Mouse (Mus musculus) intestine, embryonic 15.5 days (tissue): ENCODE results near the gene Kif1b. TPM values are rescaled to one million over a fixed set of nuclear protein-coding genes. Genes with fewer than 3 reads are reported as not detected.
"Not testable (repeated sequence)": the region's sequence is repeated elsewhere in the genome, so short reads cannot be mapped to it uniquely, and the experiment has no call there.

Experiments used
- ATAC-seq: fragments of 200-750 bp; cut with Nextera tagmentation; 2 replicates; pipeline ENCODE4 v1.8.0; 2017; ENCODE audit warnings: moderate TSS enrichment, moderate library complexity
- H3K27ac ChIP-seq: fragments of 300-500 bp; sonication (generic); 2 replicates; pipeline ENCODE4 v1.5.1; 2015; ENCODE audit warnings: mild to moderate bottlenecking, inconsistent platforms
- H3K27me3 ChIP-seq: fragments of 300-500 bp; sonication (generic); replicated peaks from 2 replicates; pipeline ENCODE4 v1.6.1; 2015; ENCODE audit warnings: inconsistent platforms
- H3K36me3 ChIP-seq: fragments of 300-500 bp; sonication (generic); 2 replicates; pipeline ENCODE4 v1.6.1; 2015; ENCODE audit warnings: inconsistent platforms
- H3K4me1 ChIP-seq: fragments of 300-500 bp; sonication (generic); replicated peaks from 2 replicates; pipeline ENCODE4 v1.6.1; 2015; ENCODE audit warnings: inconsistent platforms
- H3K4me2 ChIP-seq: fragments of 300-500 bp; sonication (generic); replicated peaks from 2 replicates; pipeline ENCODE4 v1.6.1; 2015; ENCODE audit warnings: mild to moderate bottlenecking, inconsistent platforms
- H3K4me3 ChIP-seq: fragments of 300-500 bp; sonication (generic); replicated peaks from 2 replicates; pipeline ENCODE4 v1.5.1; 2015; ENCODE audit warnings: inconsistent platforms
- H3K9ac ChIP-seq: fragments of 300-500 bp; sonication (generic); 2 replicates; pipeline ENCODE4 v1.6.1; 2015; ENCODE audit warnings: inconsistent platforms
- H3K9me3 ChIP-seq: fragments of 300-500 bp; sonication (generic); 2 replicates; pipeline ENCODE4 v1.6.1; 2016; ENCODE audit warnings: inconsistent platforms
- WGBS: fragments of 180-500 bp; shearing (Covaris S2); methylation state at CpG from one replicate; pipeline ENCODE4 v1.1.7; 2015; 5-methylcytosine and 5-hydroxymethylcytosine counted together
- polyA plus RNA-seq: library from polyadenylated mRNA; unstranded; fragments of >200 nt; fragmentation: Nextera tagmentation; extraction: Ambion mirVana; gene quantifications from 2 replicates; pipeline ENCODE4 v1.2.1, GENCODE M21; 2015

The Kif1b gene
- polyA plus RNA-seq, 1 experiment from 2014 or later, result 25.5 TPM

DNA sequence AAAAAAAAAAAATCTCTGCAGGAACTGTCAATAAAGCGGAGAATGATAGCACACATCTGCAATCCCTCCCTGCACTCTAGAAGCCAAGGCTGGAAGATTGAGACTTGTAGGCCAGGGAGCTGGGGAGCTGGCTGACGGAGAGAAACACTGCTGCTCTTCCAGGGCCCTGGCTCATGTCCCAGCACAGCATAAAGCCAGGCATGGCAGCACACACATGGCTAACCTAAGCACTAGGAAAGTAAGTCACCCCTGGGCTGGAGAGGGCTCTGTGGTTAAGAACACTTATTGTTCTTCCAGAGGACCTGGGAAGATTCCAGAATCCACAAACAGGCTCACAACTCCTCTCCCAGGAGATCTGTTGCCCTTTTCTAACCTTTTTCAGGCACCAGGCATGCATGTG, 134.8 kb downstream of the Kif1b start:
- Histone ChIP-seq H3K27ac (no peak overlapping the region), H3K9ac (no peak overlapping the region), H3K4me1 (peaks cover 10% of the 10 kb centered on the region; the same call in 1 of the 2 replicates), H3K27me3 (no peaks in the 10 kb centered on the region), H3K9me3 (no peaks in the 10 kb centered on the region), H3K36me3 (no peaks in the 10 kb centered on the region), H3K4me2 (no peak overlapping the region), H3K4me3 (no peak overlapping the region)
- WGBS, result 66% methylated on average over 2 of the region's 2 CpGs
- no peak for ATAC-seq

DNA sequence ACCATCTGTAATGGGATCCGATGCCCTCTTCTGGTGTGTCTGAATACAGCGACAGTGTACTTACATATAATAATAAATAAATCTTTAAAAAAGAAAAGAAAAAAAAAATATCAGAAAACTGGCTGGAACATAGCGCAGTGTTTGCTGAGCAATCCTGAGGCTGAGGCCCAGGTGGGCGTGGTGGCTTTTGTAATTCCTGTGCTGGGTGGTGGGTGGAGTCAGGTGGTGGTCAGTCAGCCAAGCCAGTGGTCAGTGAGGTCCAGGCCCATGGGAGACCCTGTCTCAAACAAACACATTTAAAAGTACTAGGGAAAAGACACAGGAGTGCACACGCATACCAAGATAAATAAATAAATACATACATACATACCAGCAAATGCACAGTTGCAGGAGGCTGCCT, 135.4 kb downstream of the Kif1b start:
- WGBS, result 88% methylated on average over 5 of the region's 5 CpGs
- ATAC-seq, result no peak
- no peak overlapping the region for H3K27ac ChIP-seq

DNA sequence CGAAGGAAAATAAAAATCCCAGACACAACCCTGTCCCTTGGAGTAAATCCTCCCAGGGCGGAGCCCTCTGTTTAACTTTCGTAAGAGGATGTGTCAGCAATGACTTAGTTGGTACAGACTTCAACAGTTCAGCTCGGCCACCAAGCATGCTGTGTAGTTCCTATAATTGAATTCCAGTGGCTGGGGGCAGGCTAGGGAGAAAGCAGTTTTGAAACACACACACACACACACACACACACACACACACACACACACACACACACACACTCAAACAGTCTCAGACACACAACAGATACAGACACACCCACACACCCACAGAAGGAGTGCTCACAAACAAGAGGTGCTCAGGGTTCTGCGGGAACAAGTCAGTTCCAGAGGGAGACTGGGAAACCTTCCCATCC, 135.9 kb downstream of the Kif1b start:
- H3K36me3 ChIP-seq, result no peaks in the 10 kb centered on the region
- H3K9me3 ChIP-seq, result no peaks in the 10 kb centered on the region
- no peak overlapping the region for H3K9ac ChIP-seq
- H3K27me3 ChIP-seq, result no peaks in the 10 kb centered on the region
- H3K27ac ChIP-seq, result no peak overlapping the region
- peaks cover 10% of the 10 kb centered on the region; the same call in 1 of the 2 replicates for H3K4me1 ChIP-seq
- ATAC-seq, result no peak
- H3K4me2 ChIP-seq, result no peak overlapping the region
- WGBS, result 46% methylated on average over 5 of the region's 5 CpGs
- H3K4me3 ChIP-seq, result no peak overlapping the region

More for the DNA sequence above, 135.4 kb downstream of the Kif1b start:
- no peaks in the 10 kb centered on the region for H3K36me3 ChIP-seq
- H3K9me3 ChIP-seq, result no peaks in the 10 kb centered on the region
- peaks cover 10% of the 10 kb centered on the region; the same call in 1 of the 2 replicates for H3K4me1 ChIP-seq
- H3K9ac ChIP-seq, result no peak overlapping the region
- no peak overlapping the region for H3K4me3 ChIP-seq
- no peaks in the 10 kb centered on the region for H3K27me3 ChIP-seq
- H3K4me2 ChIP-seq, result no peak overlapping the region

DNA sequence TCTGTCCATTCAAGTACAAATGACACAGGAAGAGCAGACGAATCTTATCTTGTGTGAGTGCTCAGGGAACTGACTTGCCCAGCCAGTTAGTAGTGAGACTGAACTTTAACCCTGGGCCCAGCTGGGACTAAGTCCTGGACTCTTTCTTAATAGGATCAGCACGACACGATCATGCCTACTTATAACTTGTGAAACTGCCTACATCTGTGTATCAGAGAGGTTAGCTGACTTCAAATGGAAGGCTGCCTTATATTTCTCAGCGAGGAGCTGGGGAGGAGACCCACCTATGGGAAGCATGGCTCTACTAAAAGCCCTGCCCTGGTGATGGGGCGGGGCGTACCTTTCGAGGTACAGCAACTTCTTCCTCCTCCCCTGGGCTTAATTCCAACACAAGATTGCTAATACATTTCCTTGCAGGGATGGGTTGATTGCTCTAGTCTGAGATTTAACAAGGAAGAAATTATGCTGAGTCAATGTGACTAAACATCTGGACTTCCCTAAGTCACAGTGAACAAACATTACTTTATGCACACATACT, 137.0 kb downstream of the Kif1b start:
- Histone ChIP-seq H3K9ac (no peak overlapping the region), H3K4me1 (peaks cover 13% of the 10 kb centered on the region; the same call in 1 of the 2 replicates), H3K36me3 (no peaks in the 10 kb centered on the region), H3K4me3 (no peak overlapping the region), H3K27me3 (no peaks in the 10 kb centered on the region), H3K4me2 (peak overlapping the region; percentile 34), H3K27ac (peak overlapping the region; percentile 91), H3K9me3 (no peaks in the 10 kb centered on the region)
- 43% methylated on average over 7 of the region's 7 CpGs for whole genome bisulfite sequencing
- peak; percentile 69 for ATAC-seq

DNA sequence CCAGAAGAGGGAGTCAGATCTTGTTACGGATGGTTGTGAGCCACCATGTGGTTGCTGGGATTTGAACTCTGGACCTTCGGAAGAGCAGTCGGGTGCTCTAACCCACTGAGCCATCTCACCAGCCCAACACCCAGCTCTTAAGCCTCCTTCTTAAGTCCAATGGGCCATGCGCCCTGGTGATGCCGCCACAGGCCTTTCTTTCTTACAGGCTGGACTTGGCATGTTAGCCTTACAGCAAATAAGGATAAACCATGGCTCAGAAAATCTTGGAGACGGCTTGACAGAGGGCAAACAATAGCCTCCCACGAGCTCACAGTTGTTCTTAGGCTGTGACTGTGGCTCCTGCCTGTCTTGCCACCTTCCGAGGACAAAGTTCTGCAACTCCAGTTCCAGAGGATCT, 137.6 kb downstream of the Kif1b start:
- ATAC-seq, H3K9me3 ChIP-seq, H3K4me3 ChIP-seq, H3K36me3 ChIP-seq, H3K27me3 ChIP-seq, H3K9ac ChIP-seq: not testable (repeated sequence)
- Histone ChIP-seq H3K4me2 (peak overlapping the region; percentile 30), H3K27ac (peak overlapping the region; percentile 91), H3K4me1 (peaks cover 18% of the 10 kb centered on the region; the same call in 1 of the 2 replicates)
- WGBS, result 68% methylated on average over 7 of the region's 8 CpGs

DNA sequence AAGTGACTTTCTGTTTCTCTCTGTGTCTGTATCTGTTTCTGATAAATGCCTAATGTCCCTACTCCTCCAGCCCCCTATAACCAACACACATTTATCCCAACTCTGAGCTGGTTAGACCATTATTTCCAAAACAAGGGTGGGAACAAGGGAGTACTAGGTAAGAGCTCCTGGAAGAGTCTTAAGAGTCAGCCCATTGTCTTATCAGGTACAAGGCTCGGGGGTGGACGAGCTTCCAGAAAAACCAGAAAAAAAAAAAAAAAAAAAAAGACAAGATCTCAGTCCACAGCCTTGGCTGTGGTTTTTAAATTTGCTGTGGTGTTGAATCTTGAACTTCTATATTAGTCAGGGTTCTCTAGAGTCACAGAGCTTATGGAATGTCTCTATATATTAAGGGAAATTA, 139.5 kb downstream of the Kif1b start:
- no peak for ATAC-seq
- peaks cover 4% of the 10 kb centered on the region; the same call in 1 of the 2 replicates for H3K36me3 ChIP-seq
- no peak overlapping the region for H3K9ac ChIP-seq
- WGBS, result 71% methylated on average over 2 of the region's 2 CpGs
- no peak overlapping the region for H3K27ac ChIP-seq
- peaks cover 18% of the 10 kb centered on the region; the same call in 1 of the 2 replicates for H3K4me1 ChIP-seq
- H3K4me3 ChIP-seq, result peak overlapping the region; percentile 83; the same call in 1 of the 2 replicates
- peak overlapping the region; percentile 81 for H3K4me2 ChIP-seq
- no peaks in the 10 kb centered on the region for H3K9me3 ChIP-seq
- no peaks in the 10 kb centered on the region for H3K27me3 ChIP-seq

DNA sequence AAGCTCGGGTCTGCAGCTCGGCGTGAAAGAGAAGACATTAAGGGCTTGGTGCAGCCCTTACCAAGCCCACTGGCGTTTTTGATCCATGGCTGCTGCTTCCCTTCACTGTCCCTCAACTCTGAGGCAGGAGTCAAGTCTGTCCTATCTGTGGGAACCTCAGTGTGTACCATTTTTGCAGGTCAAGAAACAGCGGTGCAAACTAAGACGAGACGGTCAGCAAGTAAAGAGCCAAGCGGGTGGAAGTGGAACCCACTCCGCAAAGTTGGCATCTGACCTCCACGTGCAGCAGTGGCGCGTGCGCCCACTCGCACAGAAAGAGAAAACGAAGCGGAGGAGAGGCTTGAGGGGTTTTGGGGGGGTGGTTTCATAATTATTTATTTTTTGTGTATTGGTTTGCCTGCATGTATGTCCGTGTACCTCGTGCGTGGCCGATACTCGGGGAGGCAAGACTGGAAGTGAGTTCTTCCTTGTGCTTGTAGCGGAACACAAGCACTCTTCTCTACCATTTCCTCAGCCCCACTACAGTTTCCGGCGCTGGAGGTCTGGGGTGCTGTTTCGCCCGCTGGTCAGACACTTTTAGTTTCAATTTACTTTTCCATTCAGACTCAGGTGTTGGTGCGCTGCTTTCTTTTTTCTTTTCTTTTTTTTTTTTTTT, 140.4 kb downstream of the Kif1b start:
- peak overlapping the region; percentile 83 for H3K4me3 ChIP-seq
- no peaks in the 10 kb centered on the region for H3K9me3 ChIP-seq
- ATAC-seq, result peak; percentile 22; the same call in 1 of the 2 replicates
- H3K27me3 ChIP-seq, result no peaks in the 10 kb centered on the region
- peak overlapping the region; percentile 81 for H3K4me2 ChIP-seq
- peaks cover 15% of the 10 kb centered on the region; the same call in 1 of the 2 replicates for H3K4me1 ChIP-seq
- H3K9ac ChIP-seq, result peak overlapping the region; percentile 66
- under 1% methylated on average over 27 of the region's 27 CpGs for WGBS
- H3K27ac ChIP-seq, result peak overlapping the region; percentile 84
- peaks cover 5% of the 10 kb centered on the region; the same call in 1 of the 2 replicates for H3K36me3 ChIP-seq

DNA sequence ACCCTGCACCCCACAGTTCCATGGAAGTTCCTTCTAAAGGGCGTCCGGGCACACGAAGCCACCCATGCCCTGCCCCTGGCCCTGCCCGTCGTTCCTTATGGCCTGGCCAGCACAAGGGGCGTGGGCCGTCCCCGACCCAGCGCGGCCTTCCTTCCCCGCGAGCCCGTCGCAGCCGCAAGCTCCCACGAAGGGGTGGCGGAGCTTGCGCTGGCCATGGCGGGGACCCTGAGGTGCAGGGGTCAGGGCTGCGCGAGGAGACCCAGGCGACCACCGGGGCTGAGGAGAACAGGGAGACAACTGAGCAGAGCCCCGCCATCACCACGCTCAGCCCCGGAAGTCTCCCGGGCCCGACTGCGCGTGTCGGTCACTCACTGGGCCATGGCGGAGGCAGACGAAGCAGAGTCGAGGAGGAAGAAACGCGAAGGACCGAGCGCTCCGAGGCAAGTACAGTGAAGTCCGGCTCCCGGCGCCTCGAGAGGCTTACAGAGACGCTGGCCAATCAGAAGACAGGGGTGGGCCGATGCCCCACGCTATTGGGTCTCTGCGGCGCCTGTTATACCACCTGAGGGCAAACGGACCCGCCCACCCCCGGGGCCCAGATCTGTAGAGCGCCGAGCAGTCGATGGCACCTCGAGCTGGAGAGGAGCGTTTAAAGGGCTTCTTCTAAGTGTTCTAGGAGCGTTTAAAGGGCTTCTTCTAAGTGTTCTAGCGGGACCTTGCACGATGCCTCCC, 141.1 kb downstream of the Kif1b start, which contains the start of gene Pgd:
TSS of gene Pgd (minus strand) at position 557 of the 732 bp plus-strand sequence.
- WGBS, result under 1% methylated on average over 59 of the region's 59 CpGs
- no peaks in the 10 kb centered on the region for H3K27me3 ChIP-seq

DNA sequence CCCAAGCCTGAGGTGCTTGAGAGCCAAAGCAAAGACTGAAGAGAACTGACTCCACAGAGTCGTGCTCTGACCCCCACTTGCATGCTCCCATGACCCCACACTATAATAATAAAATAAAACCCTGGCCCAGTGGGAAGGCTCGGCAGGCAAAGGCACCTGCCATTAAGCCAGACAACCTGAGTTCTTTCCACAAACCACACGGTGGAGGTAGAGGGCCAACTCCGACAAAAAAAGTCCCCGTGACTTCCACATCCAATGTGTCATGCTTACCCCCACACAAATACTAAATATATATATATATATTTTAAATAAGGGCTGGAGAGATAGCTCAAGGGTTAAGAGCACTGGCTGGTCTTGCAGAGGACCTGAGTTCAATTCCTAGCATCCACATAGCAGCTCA, 143.3 kb downstream of the Kif1b start:
- no peak overlapping the region for H3K27ac ChIP-seq
- no peak for ATAC-seq
- H3K4me2 ChIP-seq, result 0 out of 2 replicates have a peak overlapping the region, but pooled peaks have one; percentile 81
- no peak overlapping the region for H3K9ac ChIP-seq
- peaks cover 20% of the 10 kb centered on the region for H3K36me3 ChIP-seq
- WGBS, result 47% methylated on average over 5 of the region's 5 CpGs
- no peaks in the 10 kb centered on the region for H3K9me3 ChIP-seq
- H3K4me3 ChIP-seq, result no peak overlapping the region
- H3K27me3 ChIP-seq, result no peaks in the 10 kb centered on the region
- H3K4me1 ChIP-seq, result peaks cover 9% of the 10 kb centered on the region; the same call in 1 of the 2 replicates

More for the DNA sequence above, 141.1 kb downstream of the Kif1b start, which contains the start of gene Pgd:
- peak; percentile 97 for ATAC-seq
- peak within 1 kb of the TSS; percentile 86 for H3K9ac ChIP-seq
- H3K4me1 ChIP-seq, result peaks cover 12% of the 10 kb centered on the region; the same call in 1 of the 2 replicates
- no peaks in the 10 kb centered on the region for H3K9me3 ChIP-seq
- peak within 1 kb of the TSS; percentile 81 for H3K4me2 ChIP-seq
- H3K4me3 ChIP-seq, result peak within 1 kb of the TSS; percentile 83
- H3K27ac ChIP-seq, result peak within 1 kb of the TSS; percentile 88
- H3K36me3 ChIP-seq, result peaks cover 5% of the 10 kb centered on the region; the same call in 1 of the 2 replicates

DNA sequence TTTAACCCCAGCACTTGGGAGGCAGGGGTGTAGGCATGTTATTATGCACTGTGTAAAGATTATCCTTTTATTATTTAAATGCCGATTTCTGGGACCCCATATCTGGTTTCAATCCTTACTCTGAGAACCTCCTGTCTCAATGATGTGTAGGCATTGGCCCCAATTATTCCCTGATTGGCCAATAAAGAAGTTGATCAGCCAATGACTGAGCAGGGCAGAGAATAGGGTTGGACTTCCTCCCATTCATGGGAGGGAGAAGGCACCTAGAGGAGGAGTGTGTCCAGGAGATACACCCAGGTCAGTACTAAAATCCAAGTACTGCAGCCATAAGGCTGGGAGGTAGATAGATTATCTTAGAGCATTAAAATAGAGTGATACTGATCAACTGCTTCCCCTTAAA, 144.3 kb downstream of the Kif1b start:
- Histone ChIP-seq H3K9me3 (no peaks in the 10 kb centered on the region), H3K4me1 (0 out of 2 replicates have a peak, but pooled peaks cover 9% of the 10 kb centered on the region), H3K4me3 (no peak overlapping the region), H3K27me3 (no peaks in the 10 kb centered on the region), H3K36me3 (peaks cover 27% of the 10 kb centered on the region), H3K9ac (no peak overlapping the region), H3K4me2 (no peak overlapping the region), H3K27ac (no peak overlapping the region)
- WGBS, result 57% methylated on average over 1 of the region's 1 CpGs
- no peak for ATAC-seq

DNA sequence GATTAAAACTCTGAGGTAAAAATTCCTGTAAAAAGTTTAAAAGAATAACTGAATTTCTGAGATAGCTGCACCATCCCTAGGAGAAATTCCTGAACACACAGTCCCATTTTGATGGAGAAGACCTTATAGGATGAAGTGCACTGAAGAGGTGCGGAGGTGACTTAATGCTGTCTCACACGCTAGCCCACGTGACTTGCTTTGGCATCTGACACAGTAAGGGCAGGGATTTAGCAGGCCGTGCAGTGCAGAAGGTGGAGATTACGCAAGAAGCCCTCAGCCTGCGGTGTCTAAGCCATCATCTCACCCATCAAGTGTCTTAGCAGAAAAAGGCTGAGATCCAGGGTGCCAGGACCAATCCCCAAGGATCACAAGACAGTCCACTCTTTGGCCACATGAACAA, 146.3 kb downstream of the Kif1b start:
- WGBS, result 93% methylated on average over 6 of the region's 6 CpGs
- peaks cover 42% of the 10 kb centered on the region for H3K36me3 ChIP-seq
- no peak overlapping the region for H3K27ac ChIP-seq

DNA sequence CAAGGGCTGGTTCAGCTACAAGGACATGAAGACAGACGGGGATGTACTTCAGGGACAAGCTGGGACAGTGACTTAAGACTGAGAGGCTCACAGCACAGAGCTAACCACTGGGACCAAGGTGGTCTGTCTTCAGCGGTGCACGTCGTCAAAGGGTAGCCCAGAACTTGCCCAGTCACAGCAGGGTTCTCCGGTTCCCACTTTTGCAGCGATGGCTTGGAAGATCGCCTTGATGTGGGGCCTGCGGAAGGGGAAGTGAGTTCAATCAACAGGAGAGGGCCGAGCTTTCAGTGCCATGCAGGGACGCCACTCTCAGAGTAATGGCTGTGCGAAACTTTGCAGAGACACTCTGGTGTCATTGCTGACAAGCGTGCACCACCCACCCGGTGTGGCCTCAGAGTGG, 147.6 kb downstream of the Kif1b start:
- no peak for ATAC-seq
- H3K36me3 ChIP-seq, result peaks cover 55% of the 10 kb centered on the region

More for the DNA sequence above, 146.3 kb downstream of the Kif1b start:
- ATAC-seq, result no peak
- Histone ChIP-seq H3K9me3 (no peaks in the 10 kb centered on the region), H3K4me3 (no peak overlapping the region), H3K9ac (no peak overlapping the region), H3K4me1 (0 out of 2 replicates have a peak, but pooled peaks cover 9% of the 10 kb centered on the region), H3K4me2 (no peak overlapping the region), H3K27me3 (no peaks in the 10 kb centered on the region)

More for the DNA sequence above, 147.6 kb downstream of the Kif1b start:
- no peak overlapping the region for H3K4me3 ChIP-seq
- no peaks in the 10 kb centered on the region for H3K9me3 ChIP-seq
- H3K27me3 ChIP-seq, result no peaks in the 10 kb centered on the region
- no peak overlapping the region for H3K4me2 ChIP-seq
- no peaks in the 10 kb centered on the region for H3K4me1 ChIP-seq
- H3K27ac ChIP-seq, result no peak overlapping the region
- WGBS, result 89% methylated on average over 13 of the region's 13 CpGs
- no peak overlapping the region for H3K9ac ChIP-seq
